Mouse (Mus musculus): Measurements from ENCODE around the gene Deaf1. TPM values are rescaled to one million over a fixed set of nuclear protein-coding genes. Genes with fewer than 3 reads are reported as not detected.
A peak's percentile ranks its signal among the peaks of the same experiment; 100 is the strongest.

Deaf1 gene
- polyA plus RNA-seq, 1 experiment from 2014 or later, result 11.9 TPM

GRCm38 (mm10) chr7:141276546-141276945 is 50.9 kb downstream of the Deaf1 start, which contains the start of gene Cdhr5:
Cdhr5 (minus strand) TSS chr7:141276786.
- no peaks in the 10 kb centered on the region for H3K9me3 ChIP-seq (ENCODE audit: low read length)
- DNase-seq, result no peak
- H3K27ac ChIP-seq (ENCODE audit: low read depth), result no peak within 1 kb of the TSS
- H3K36me3 ChIP-seq (replicated peaks; ENCODE audit: insufficient read depth, low read length), result no peaks in the 10 kb centered on the region
- peak; percentile 19; the same call in 1 of the 2 replicates for ATAC-seq
- peaks cover 20% of the 10 kb centered on the region for H3K27me3 ChIP-seq (ENCODE audit: insufficient read depth, low read length)
- H3K4me3 ChIP-seq (ENCODE audit: low read depth, low read length), result no peak within 1 kb of the TSS
- WGBS (ENCODE audit: insufficient replicate concordance), result 74% methylated on average over 11 of the region's 11 CpGs
- no peak within 1 kb of the TSS for H3K9ac ChIP-seq (replicated peaks)
- peaks cover 8% of the 10 kb centered on the region; the same call in 1 of the 2 replicates for H3K4me1 ChIP-seq (ENCODE audit: insufficient read depth)
- TF ChIP-seq EP300 (IDR thresholded peaks at IDR 0.05; ENCODE audit: low read depth) (no peak), CTCF (IDR thresholded peaks at IDR 0.05; ENCODE audit: low read depth) (no peak)
- H3K4me2 ChIP-seq (ENCODE audit: low read depth, low read length), result no peak within 1 kb of the TSS

- TF ChIP-seq EP300 (IDR thresholded peaks at IDR 0.05; ENCODE audit: low read depth) (no peak), CTCF (IDR thresholded peaks at IDR 0.05; ENCODE audit: low read depth) (no peak)
- Histone ChIP-seq H3K27me3 (ENCODE audit: insufficient read depth, low read length) (peaks cover 20% of the 10 kb centered on the region), H3K4me2 (ENCODE audit: low read depth, low read length) (no peak overlapping the region), H3K36me3 (replicated peaks; ENCODE audit: insufficient read depth, low read length) (no peaks in the 10 kb centered on the region), H3K9me3 (ENCODE audit: low read length) (no peaks in the 10 kb centered on the region), H3K4me3 (ENCODE audit: low read depth, low read length) (no peak overlapping the region), H3K4me1 (ENCODE audit: insufficient read depth) (peaks cover 8% of the 10 kb centered on the region; the same call in 1 of the 2 replicates), H3K9ac (replicated peaks) (no peak overlapping the region), H3K27ac (ENCODE audit: low read depth) (no peak overlapping the region)
- 83% methylated on average over 9 of the region's 9 CpGs for WGBS (ENCODE audit: insufficient replicate concordance)
- no peak for DNase-seq
- no peak for ATAC-seq
Measured at GRCm38 (mm10) chr7:141275356-141275755, 52.1 kb downstream of the Deaf1 start.

DNA sequence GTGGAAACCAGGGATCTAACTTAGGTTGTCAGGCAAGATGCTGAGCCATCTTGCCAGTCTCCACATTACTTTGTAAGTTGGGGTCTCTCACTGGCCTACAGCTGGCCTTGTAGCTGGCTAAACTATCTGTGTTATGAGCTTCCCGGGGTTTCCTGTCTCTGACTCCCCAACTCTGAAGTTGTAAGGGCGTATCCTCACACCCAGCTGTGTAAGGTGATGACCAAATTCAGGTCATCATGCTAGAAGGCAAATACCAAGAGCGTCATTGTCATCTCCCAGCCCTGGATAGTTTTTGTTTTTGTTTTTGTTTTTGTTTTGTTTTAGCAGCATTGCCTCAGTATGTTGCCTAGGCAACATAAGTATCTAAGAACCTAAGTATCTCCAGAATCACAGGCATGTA is 56.9 kb downstream of the Deaf1 start:
- H3K27me3 ChIP-seq (ENCODE audit: insufficient read depth, low read length), result peaks cover 6% of the 10 kb centered on the region; the same call in 1 of the 2 replicates
- H3K36me3 ChIP-seq (replicated peaks; ENCODE audit: insufficient read depth, low read length), result no peaks in the 10 kb centered on the region
- H3K4me2 ChIP-seq (ENCODE audit: low read depth, low read length), result no peak overlapping the region
- TF ChIP-seq CTCF (IDR thresholded peaks at IDR 0.05; ENCODE audit: low read depth) (no peak), EP300 (IDR thresholded peaks at IDR 0.05; ENCODE audit: low read depth) (no peak)
- H3K9me3 ChIP-seq (ENCODE audit: low read length), result no peaks in the 10 kb centered on the region
- ATAC-seq (no peak), DNase-seq (no peak)
- 71% methylated on average over 3 of the region's 3 CpGs for WGBS (ENCODE audit: insufficient replicate concordance)
- H3K9ac ChIP-seq (replicated peaks), result no peak overlapping the region
- no peak overlapping the region for H3K4me3 ChIP-seq (ENCODE audit: low read depth, low read length)
- no peak overlapping the region for H3K27ac ChIP-seq (ENCODE audit: low read depth)
- peaks cover 11% of the 10 kb centered on the region for H3K4me1 ChIP-seq (ENCODE audit: insufficient read depth)

DNA sequence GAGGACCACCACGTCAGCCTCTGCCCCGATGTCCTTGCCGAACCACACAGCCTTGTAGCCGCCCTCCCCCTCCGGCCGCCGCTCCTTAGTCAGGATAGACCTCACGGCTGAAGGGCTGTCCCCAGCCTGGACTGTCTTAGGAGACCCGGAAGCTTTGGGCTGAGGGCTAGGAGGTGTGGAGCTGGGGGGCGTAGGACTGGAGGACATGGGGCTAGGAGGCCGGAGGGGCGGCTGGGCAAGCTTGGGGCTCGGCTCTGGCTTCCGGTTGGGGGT is 58.3 kb downstream of the Deaf1 start:
- peak overlapping the region; percentile 26 for H3K4me3 ChIP-seq (ENCODE audit: low read depth, low read length)
- H3K27ac ChIP-seq (ENCODE audit: low read depth), result peak overlapping the region; percentile 80
- peaks cover 25% of the 10 kb centered on the region for H3K4me1 ChIP-seq (ENCODE audit: insufficient read depth)
- ATAC-seq (no peak), DNase-seq (no peak)
- H3K36me3 ChIP-seq (replicated peaks; ENCODE audit: insufficient read depth, low read length), result peaks cover 6% of the 10 kb centered on the region
- 55% methylated on average over 14 of the region's 14 CpGs for WGBS (ENCODE audit: insufficient replicate concordance)
- peak overlapping the region; percentile 63 for H3K4me2 ChIP-seq (ENCODE audit: low read depth, low read length)
- peaks cover 6% of the 10 kb centered on the region; the same call in 1 of the 2 replicates for H3K27me3 ChIP-seq (ENCODE audit: insufficient read depth, low read length)
- H3K9ac ChIP-seq (replicated peaks), result peak overlapping the region; percentile 34; the same call in 1 of the 2 replicates
- H3K9me3 ChIP-seq (ENCODE audit: low read length), result no peaks in the 10 kb centered on the region
- TF ChIP-seq EP300 (IDR thresholded peaks at IDR 0.05; ENCODE audit: low read depth) (no peak), CTCF (IDR thresholded peaks at IDR 0.05; ENCODE audit: low read depth) (no peak)

GRCm38 (mm10) chr7:141268466-141269272 is 58.8 kb downstream of the Deaf1 start:
- ATAC-seq (no peak), DNase-seq (peak; percentile 39)
- TF ChIP-seq CTCF (IDR thresholded peaks at IDR 0.05; ENCODE audit: low read depth), result no peak
- no peak for TF ChIP-seq EP300 (IDR thresholded peaks at IDR 0.05; ENCODE audit: low read depth)
- Histone ChIP-seq H3K4me2 (ENCODE audit: low read depth, low read length) (peak overlapping the region; percentile 63), H3K9me3 (ENCODE audit: low read length) (no peaks in the 10 kb centered on the region), H3K27me3 (ENCODE audit: insufficient read depth, low read length) (peaks cover 6% of the 10 kb centered on the region; the same call in 1 of the 2 replicates), H3K27ac (ENCODE audit: low read depth) (peak overlapping the region; percentile 80), H3K4me1 (ENCODE audit: insufficient read depth) (peaks cover 29% of the 10 kb centered on the region), H3K9ac (replicated peaks) (peak overlapping the region; percentile 34; the same call in 1 of the 2 replicates), H3K4me3 (ENCODE audit: low read depth, low read length) (peak overlapping the region; percentile 26), H3K36me3 (replicated peaks; ENCODE audit: insufficient read depth, low read length) (peaks cover 11% of the 10 kb centered on the region)
- WGBS (ENCODE audit: insufficient replicate concordance), result 30% methylated on average over 24 of the region's 24 CpGs

DNA sequence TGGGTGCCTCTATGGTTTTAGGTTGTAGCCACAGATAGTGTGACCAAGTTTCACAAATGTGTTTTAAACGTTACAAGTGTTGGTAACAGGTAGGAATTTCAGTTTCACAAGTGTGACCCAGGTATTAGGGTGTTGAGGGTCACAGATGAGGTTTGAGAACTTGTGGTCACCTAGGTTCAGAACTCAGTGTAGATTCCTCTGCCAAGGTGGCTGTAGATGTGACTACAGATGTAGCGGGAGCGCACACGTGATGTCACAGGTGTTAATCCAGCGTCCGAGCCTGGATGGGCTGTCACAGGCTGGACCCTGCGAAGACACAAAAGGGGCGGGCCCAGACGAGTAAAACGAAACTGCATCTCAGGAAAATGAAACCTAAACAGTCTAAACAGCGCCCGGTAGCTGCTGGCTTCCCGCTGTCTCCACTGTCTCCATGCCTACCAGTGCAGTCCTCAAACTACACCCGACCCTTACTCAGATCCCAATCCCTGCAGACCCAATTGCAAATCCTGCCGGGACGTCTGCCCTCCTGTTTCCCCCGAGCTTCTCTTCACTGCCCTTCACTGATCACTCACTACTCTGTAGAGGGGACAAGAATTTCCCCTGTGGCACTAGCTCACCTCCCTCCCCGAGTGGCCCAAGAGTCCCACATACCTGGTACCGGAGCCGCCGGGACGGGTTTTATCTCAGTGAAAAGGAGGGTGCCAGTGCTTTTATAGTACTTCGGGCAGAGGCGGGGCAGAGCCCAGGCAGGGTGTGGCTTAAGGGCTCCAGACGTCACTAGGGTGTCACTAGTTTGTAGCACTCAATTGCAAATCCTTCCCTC is 61.5 kb downstream of the Deaf1 start, which contains the start of gene Irf7:
Gene Irf7, minus strand, starts transcription at position 743 of the 823 bp plus-strand sequence.
- no peaks in the 10 kb centered on the region for H3K9me3 ChIP-seq (ENCODE audit: low read length)
- 2% methylated on average over 25 of the region's 25 CpGs for WGBS (ENCODE audit: insufficient replicate concordance)
- peak within 1 kb of the TSS; percentile 88 for H3K4me3 ChIP-seq (ENCODE audit: low read depth, low read length)
- peak; percentile 87 for ATAC-seq
- H3K27me3 ChIP-seq (ENCODE audit: insufficient read depth, low read length), result peaks cover 6% of the 10 kb centered on the region; the same call in 1 of the 2 replicates
- peaks cover 29% of the 10 kb centered on the region for H3K4me1 ChIP-seq (ENCODE audit: insufficient read depth)
- TF ChIP-seq EP300 (IDR thresholded peaks at IDR 0.05; ENCODE audit: low read depth) (no peak), CTCF (IDR thresholded peaks at IDR 0.05; ENCODE audit: low read depth) (no peak)
- peak within 1 kb of the TSS; percentile 92 for H3K9ac ChIP-seq (replicated peaks)
- H3K4me2 ChIP-seq (ENCODE audit: low read depth, low read length), result peak within 1 kb of the TSS; percentile 95
- peaks cover 38% of the 10 kb centered on the region for H3K36me3 ChIP-seq (replicated peaks; ENCODE audit: insufficient read depth, low read length)
- DNase-seq, result peak; percentile 90
- H3K27ac ChIP-seq (ENCODE audit: low read depth), result peak within 1 kb of the TSS; percentile 94
